Mouse (Mus musculus): Measurements from ENCODE around the gene Mgat4a. TPM values are rescaled to one million over a fixed set of nuclear protein-coding genes. Genes with fewer than 3 reads are reported as not detected.
"Not testable (repeated sequence)": the region's sequence is repeated elsewhere in the genome, so short reads cannot be mapped to it uniquely, and the experiment has no call there.

The Mgat4a gene
- polyA plus RNA-seq, 1 experiment from 2014 or later = 7.0 TPM

DNA sequence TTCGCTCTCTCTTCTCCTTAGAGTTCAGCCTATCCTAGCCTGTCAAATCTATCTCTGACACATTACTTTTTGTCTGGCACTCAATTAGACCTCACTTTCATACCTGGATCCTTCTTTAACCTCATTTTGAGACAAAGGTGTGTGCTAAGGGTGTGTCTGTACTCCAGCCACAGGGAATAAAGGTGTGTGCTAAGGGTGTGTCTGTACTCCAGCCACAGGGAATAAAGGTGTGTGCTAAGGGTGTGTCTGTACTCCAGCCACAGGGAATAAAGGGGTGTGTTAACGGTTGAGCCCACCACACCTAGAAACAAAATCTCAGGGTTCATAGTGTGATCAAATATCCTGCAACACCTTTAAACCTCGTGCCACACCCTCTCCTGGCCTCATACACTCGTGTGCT, 16.7 kb downstream of the Mgat4a start:
- H3K4me2 ChIP-seq (ENCODE audit: low read length); DNase-seq (ENCODE audit: low spot score); ATAC-seq; H3K4me3 ChIP-seq (ENCODE audit: low read depth, low read length); H3K9me3 ChIP-seq (replicated peaks; ENCODE audit: control insufficient read depth, low read length); H3K36me3 ChIP-seq (ENCODE audit: control insufficient read depth, insufficient read depth, low read length); H3K9ac ChIP-seq (ENCODE audit: low read length); H3K27ac ChIP-seq (ENCODE audit: low read depth, low read length); H3K4me1 ChIP-seq (ENCODE audit: control insufficient read depth, insufficient read depth, low read length); H3K27me3 ChIP-seq (replicated peaks; ENCODE audit: control insufficient read depth, insufficient read depth, low read length): not testable (repeated sequence)
- WGBS = 85% methylated on average over 4 of the region's 4 CpGs

DNA sequence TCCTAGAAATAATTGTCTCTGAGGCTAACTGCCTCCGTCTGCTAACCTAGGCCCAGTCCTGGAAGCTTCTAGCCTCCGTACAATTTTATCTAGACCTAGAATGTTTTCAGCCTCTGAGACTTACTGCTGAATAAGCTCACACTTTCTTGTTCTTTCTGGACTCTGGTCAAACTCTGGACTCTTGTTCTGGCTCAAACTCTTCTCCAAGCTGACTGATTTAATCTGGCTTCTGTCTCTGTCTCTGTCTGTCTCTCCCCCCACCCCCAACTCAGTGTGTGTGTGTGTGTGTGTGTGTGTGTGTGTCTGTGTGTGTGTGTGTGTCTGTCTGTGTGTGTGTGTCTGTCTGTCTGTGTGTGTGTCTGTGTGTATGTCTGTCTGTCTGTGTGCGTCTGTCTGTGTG, 17.3 kb downstream of the Mgat4a start:
- not testable (repeated sequence) for ATAC-seq; H3K36me3 ChIP-seq (ENCODE audit: control insufficient read depth, insufficient read depth, low read length); H3K27me3 ChIP-seq (replicated peaks; ENCODE audit: control insufficient read depth, insufficient read depth, low read length); H3K9me3 ChIP-seq (replicated peaks; ENCODE audit: control insufficient read depth, low read length); H3K4me2 ChIP-seq (ENCODE audit: low read length); DNase-seq (ENCODE audit: low spot score); H3K9ac ChIP-seq (ENCODE audit: low read length); H3K4me3 ChIP-seq (ENCODE audit: low read depth, low read length); H3K4me1 ChIP-seq (ENCODE audit: control insufficient read depth, insufficient read depth, low read length); H3K27ac ChIP-seq (ENCODE audit: low read depth, low read length)
- 93% methylated on average over 3 of the region's 3 CpGs for WGBS

DNA sequence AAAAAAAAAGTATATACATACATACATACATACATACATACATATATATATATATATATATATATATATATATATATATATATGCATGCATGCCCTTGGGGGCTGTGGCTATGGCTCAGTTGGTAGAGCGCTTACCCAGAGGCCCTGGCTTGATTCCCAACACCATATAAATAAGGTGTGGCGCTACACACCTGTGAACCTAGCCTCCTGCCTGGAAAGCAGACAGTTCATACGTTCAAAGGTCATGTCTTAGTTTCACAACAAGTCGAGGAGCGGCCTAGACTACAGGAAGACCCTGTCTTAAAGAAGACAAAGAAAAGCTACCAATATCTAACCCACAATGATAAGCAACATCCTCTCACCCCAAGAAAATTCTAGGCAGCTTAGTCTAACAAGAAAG, 18.7 kb downstream of the Mgat4a start:
- Histone ChIP-seq H3K4me2 (ENCODE audit: low read length) (no peak overlapping the region), H3K4me3 (ENCODE audit: low read depth, low read length) (no peak overlapping the region), H3K9ac (ENCODE audit: low read length) (no peak overlapping the region), H3K36me3 (ENCODE audit: control insufficient read depth, insufficient read depth, low read length) (no peaks in the 10 kb centered on the region), H3K9me3 (replicated peaks; ENCODE audit: control insufficient read depth, low read length) (no peaks in the 10 kb centered on the region), H3K27ac (ENCODE audit: low read depth, low read length) (no peak overlapping the region), H3K4me1 (ENCODE audit: control insufficient read depth, insufficient read depth, low read length) (no peaks in the 10 kb centered on the region), H3K27me3 (replicated peaks; ENCODE audit: control insufficient read depth, insufficient read depth, low read length) (no peaks in the 10 kb centered on the region)
- DNase-seq (ENCODE audit: low spot score) = no peak
- ATAC-seq = no peak
- WGBS = 93% methylated on average over 5 of the region's 5 CpGs

DNA sequence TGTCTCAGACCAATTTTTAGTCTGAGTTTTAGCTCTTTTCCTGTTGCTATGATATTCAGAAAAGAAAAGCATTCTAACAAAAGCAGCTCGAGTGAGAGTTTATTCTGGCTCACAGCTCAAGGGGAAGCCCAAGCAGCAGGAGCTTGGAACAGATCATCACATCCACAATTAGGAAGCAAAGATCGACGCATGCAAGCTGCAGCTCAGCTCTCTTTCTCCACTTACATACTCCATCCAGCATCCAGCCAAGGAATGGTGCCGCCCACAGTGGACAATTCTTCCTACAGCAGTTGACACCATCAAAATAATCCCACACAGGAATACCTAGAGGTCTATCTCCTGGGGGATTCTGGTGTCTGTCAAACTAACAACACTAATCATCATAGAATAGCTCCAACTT, 22.0 kb downstream of the Mgat4a start:
- no peaks in the 10 kb centered on the region for H3K9me3 ChIP-seq (replicated peaks; ENCODE audit: control insufficient read depth, low read length)
- H3K27me3 ChIP-seq (replicated peaks; ENCODE audit: control insufficient read depth, insufficient read depth, low read length) = no peaks in the 10 kb centered on the region
- H3K4me1 ChIP-seq (ENCODE audit: control insufficient read depth, insufficient read depth, low read length) = no peaks in the 10 kb centered on the region
- no peak overlapping the region for H3K4me2 ChIP-seq (ENCODE audit: low read length)
- no peak overlapping the region for H3K9ac ChIP-seq (ENCODE audit: low read length)
- H3K36me3 ChIP-seq (ENCODE audit: control insufficient read depth, insufficient read depth, low read length) = no peaks in the 10 kb centered on the region
- H3K4me3 ChIP-seq (ENCODE audit: low read depth, low read length) = no peak overlapping the region
- ATAC-seq (no peak), DNase-seq (ENCODE audit: low spot score) (no peak)
- WGBS = 88% methylated on average over 4 of the region's 4 CpGs
- H3K27ac ChIP-seq (ENCODE audit: low read depth, low read length) = no peak overlapping the region

DNA sequence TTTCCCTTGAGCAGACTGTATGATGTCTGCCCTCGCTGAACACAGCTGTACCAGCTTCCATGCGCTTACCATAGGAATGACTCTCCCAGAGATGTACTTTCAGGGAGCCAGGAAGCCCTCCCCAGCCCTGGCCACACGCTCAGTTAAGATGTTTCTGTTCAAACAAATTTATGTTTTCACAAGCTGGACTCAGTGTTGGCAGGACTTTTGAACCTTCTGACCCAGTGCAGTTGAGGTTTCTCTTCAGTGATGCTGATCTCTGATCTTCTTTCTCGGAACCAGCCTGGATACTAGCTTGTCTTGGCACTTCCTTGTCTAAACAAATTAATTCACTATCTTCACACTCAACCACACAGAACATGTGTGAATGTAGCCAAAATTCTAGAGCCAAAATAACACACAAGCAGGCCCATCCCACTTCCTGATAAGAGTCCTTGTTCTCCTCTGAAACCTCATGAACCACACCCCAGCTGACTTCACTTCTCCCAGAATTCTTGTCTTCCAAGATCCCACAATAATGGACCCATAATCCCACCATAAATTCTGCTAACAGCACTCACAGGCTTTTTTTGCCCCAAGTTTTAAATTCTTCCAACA, 22.6 kb downstream of the Mgat4a start:
- WGBS = 88% methylated on average over 4 of the region's 4 CpGs

DNA sequence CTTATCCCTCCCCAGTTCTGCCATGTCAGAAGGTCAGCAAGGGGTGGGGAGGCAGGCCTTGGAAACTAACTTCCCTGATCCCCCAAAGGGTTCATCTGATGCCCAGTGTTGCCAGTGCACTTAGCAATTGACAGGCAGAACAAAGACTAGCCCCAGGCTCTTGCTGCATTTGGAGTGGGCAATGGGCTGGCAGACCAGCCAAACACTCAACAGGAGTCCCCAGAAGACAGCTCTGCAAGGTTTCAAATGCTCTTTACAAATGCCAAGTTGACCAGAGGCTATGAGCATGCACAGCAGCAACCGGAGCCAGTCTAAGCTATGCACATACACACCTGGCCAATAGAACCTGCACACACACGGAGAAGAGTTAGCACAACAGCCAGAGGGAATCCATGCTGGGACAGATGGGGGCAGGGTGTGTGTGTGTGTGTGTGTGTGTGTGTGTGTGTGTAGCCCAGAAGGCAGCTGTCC, 27.8 kb downstream of the Mgat4a start:
- no peaks in the 10 kb centered on the region for H3K27me3 ChIP-seq (replicated peaks; ENCODE audit: control insufficient read depth, insufficient read depth, low read length)
- DNase-seq (ENCODE audit: low spot score) (peak; percentile 29), ATAC-seq (no peak; the same call in 1 of the 2 replicates)
- 74% methylated on average over 2 of the region's 2 CpGs for WGBS
- no peak overlapping the region for H3K4me3 ChIP-seq (ENCODE audit: low read depth, low read length)
- H3K4me2 ChIP-seq (ENCODE audit: low read length) = no peak overlapping the region
- H3K27ac ChIP-seq (ENCODE audit: low read depth, low read length) = no peak overlapping the region
- H3K9me3 ChIP-seq (replicated peaks; ENCODE audit: control insufficient read depth, low read length) = no peaks in the 10 kb centered on the region
- no peaks in the 10 kb centered on the region for H3K36me3 ChIP-seq (ENCODE audit: control insufficient read depth, insufficient read depth, low read length)
- H3K4me1 ChIP-seq (ENCODE audit: control insufficient read depth, insufficient read depth, low read length) = peaks cover 14% of the 10 kb centered on the region
- no peak overlapping the region for H3K9ac ChIP-seq (ENCODE audit: low read length)

More for the DNA sequence above, 22.6 kb downstream of the Mgat4a start:
- DNase-seq (ENCODE audit: low spot score) = no peak
- no peak overlapping the region for H3K27ac ChIP-seq (ENCODE audit: low read depth, low read length)
- no peak overlapping the region for H3K4me3 ChIP-seq (ENCODE audit: low read depth, low read length)
- H3K36me3 ChIP-seq (ENCODE audit: control insufficient read depth, insufficient read depth, low read length) = no peaks in the 10 kb centered on the region
- H3K27me3 ChIP-seq (replicated peaks; ENCODE audit: control insufficient read depth, insufficient read depth, low read length) = no peaks in the 10 kb centered on the region
- H3K4me2 ChIP-seq (ENCODE audit: low read length) = no peak overlapping the region
- peaks cover under 1% of the 10 kb centered on the region; the same call in 1 of the 2 replicates for H3K4me1 ChIP-seq (ENCODE audit: control insufficient read depth, insufficient read depth, low read length)
- H3K9ac ChIP-seq (ENCODE audit: low read length) = no peak overlapping the region
- no peaks in the 10 kb centered on the region for H3K9me3 ChIP-seq (replicated peaks; ENCODE audit: control insufficient read depth, low read length)
- ATAC-seq = no peak

DNA sequence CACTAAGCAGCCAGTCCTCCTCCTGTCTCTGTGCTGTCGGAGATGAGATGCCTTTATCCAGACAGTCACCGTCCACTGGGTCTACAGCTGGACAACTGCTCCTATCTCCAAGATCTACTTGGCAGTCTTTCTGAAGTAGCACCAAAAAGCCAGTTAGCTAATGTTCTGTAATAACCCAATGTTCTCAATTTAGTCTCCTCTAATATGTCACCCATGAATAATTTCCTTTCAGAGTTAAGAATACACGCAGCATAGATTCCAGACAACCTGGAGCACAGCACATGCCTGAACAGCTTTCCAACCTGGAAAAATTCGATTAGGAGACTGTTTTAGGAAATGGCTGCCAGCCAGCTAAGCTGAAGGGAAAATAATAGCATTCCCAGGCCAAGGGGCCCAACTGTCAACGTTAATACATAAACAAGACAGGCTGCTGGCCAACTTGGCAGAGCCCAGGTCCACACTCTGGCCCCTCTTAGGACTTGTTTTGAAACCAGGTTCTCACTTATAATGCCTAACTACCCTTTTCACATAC, 28.6 kb downstream of the Mgat4a start:
- DNase-seq (ENCODE audit: low spot score) (peak; percentile 77), ATAC-seq (peak; percentile 61; the same call in 1 of the 2 replicates)
- no peaks in the 10 kb centered on the region for H3K27me3 ChIP-seq (replicated peaks; ENCODE audit: control insufficient read depth, insufficient read depth, low read length)
- WGBS = 19% methylated on average over 5 of the region's 5 CpGs
- no peaks in the 10 kb centered on the region for H3K9me3 ChIP-seq (replicated peaks; ENCODE audit: control insufficient read depth, low read length)
- H3K4me2 ChIP-seq (ENCODE audit: low read length) = no peak overlapping the region
- no peak overlapping the region for H3K4me3 ChIP-seq (ENCODE audit: low read depth, low read length)
- H3K36me3 ChIP-seq (ENCODE audit: control insufficient read depth, insufficient read depth, low read length) = no peaks in the 10 kb centered on the region
- H3K9ac ChIP-seq (ENCODE audit: low read length) = no peak overlapping the region
- peaks cover 14% of the 10 kb centered on the region for H3K4me1 ChIP-seq (ENCODE audit: control insufficient read depth, insufficient read depth, low read length)
- no peak overlapping the region for H3K27ac ChIP-seq (ENCODE audit: low read depth, low read length)

DNA sequence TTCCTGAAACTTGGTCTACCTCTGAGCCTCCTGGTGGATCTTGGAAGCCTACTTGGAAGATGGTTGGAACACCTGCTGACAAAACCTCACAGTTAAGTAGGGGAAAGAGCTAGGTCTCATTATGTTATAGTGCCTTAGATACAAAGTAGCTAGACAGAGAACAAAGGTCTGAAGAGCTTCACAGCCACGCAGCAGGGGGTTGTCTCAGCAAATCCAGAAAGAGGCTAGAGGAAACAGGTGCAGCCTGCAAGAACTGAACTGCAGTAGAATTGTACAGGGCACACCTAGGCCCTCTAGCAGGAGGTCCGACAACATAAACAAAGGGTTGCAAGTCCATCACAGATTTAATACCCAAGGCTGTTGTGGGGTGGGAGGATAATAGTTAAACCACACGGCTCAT, 30.6 kb downstream of the Mgat4a start:
- no peak for ATAC-seq
- DNase-seq (ENCODE audit: low spot score) = no peak
- Histone ChIP-seq H3K4me2 (ENCODE audit: low read length) (no peak overlapping the region), H3K4me3 (ENCODE audit: low read depth, low read length) (no peak overlapping the region), H3K9me3 (replicated peaks; ENCODE audit: control insufficient read depth, low read length) (no peaks in the 10 kb centered on the region), H3K4me1 (ENCODE audit: control insufficient read depth, insufficient read depth, low read length) (peaks cover 14% of the 10 kb centered on the region), H3K27me3 (replicated peaks; ENCODE audit: control insufficient read depth, insufficient read depth, low read length) (no peaks in the 10 kb centered on the region), H3K36me3 (ENCODE audit: control insufficient read depth, insufficient read depth, low read length) (no peaks in the 10 kb centered on the region), H3K9ac (ENCODE audit: low read length) (no peak overlapping the region), H3K27ac (ENCODE audit: low read depth, low read length) (no peak overlapping the region)
- 71% methylated on average over 3 of the region's 3 CpGs for WGBS

DNA sequence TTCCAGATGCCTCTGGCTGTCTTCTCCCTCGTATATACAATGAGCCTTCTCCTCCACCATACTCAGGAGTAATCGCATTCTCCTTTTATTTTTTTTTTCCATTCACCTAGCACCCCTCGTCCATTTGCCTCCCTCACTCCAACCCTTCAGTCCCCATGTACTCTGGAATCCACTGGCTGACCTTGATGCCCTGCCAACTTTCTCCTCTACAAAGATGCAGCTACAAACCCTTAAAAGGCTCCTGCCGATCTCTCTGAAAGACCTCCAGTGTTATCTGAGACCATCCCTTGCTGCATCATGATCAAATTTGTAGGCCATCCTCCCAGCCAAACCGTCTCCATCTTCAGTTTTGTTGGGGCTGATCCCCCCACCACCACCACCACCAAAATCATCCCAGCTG, 31.4 kb downstream of the Mgat4a start:
- no peak overlapping the region for H3K9ac ChIP-seq (ENCODE audit: low read length)
- no peak overlapping the region for H3K27ac ChIP-seq (ENCODE audit: low read depth, low read length)
- no peaks in the 10 kb centered on the region for H3K9me3 ChIP-seq (replicated peaks; ENCODE audit: control insufficient read depth, low read length)
- H3K4me2 ChIP-seq (ENCODE audit: low read length) = no peak overlapping the region
- 83% methylated on average over 5 of the region's 5 CpGs for WGBS
- DNase-seq (ENCODE audit: low spot score) = no peak
- no peak for ATAC-seq
- no peaks in the 10 kb centered on the region for H3K36me3 ChIP-seq (ENCODE audit: control insufficient read depth, insufficient read depth, low read length)
- no peaks in the 10 kb centered on the region for H3K27me3 ChIP-seq (replicated peaks; ENCODE audit: control insufficient read depth, insufficient read depth, low read length)
- peaks cover 14% of the 10 kb centered on the region for H3K4me1 ChIP-seq (ENCODE audit: control insufficient read depth, insufficient read depth, low read length)
- no peak overlapping the region for H3K4me3 ChIP-seq (ENCODE audit: low read depth, low read length)
